10 mouse cellular contexts compared by ENCODE assay signal in the genomic region with DNA sequence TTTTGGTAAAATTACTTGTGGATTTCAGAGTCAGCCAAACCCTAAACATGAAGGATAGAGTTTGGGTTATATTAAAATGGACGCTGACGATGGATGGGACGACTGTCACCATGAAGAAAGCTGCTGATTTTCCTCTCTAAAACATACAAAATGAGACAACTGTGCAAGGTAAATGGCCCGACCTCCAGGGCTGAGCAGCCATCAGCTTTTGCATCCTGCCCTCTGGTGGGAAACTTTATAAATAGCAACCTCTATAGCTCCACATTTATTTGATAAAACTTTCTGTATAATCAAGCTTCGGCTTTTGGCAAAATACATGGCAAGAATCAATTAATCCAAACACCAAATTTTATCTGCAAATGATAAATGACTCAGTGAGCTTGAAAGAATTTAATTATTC. TPM values are rescaled to one million over a fixed set of nuclear protein-coding genes. Genes with fewer than 3 reads are reported as not detected.
DNase-seq lines count a peak whose midpoint lies in the region; ATAC-seq and TF ChIP-seq lines count a peak whose summit lies in the region.
"Had no signal": no experiment of that assay in that cellular context is flagged by ENCODE, and none has a peak within 500 bp of the region (broad histone marks: within the 10 kb centered on the region; RNA-seq: fewer than 3 reads in every experiment).

No protein-coding gene starts in this region.

- H3K4me3 ChIP-seq in kidney, postnatal 0 days (replicated peaks; ENCODE audit: low read depth, low read length): no peak overlapping the region
- no peak overlapping the region for H3K4me3 ChIP-seq in kidney, embryonic 16.5 days (ENCODE audit: low read length)
- no peak overlapping the region for H3K4me3 ChIP-seq in forebrain, embryonic 15.5 days
- no peak overlapping the region for H3K4me3 ChIP-seq in neural tube, embryonic 15.5 days (replicated peaks)
- H3K4me3 ChIP-seq: embryonic facial prominence, embryonic 13.5 days; lung, embryonic 15.5 days had no signal

- ATAC-seq in kidney, postnatal 0 days (replicated peaks; ENCODE audit: low FRiP score, low read depth): no peak
- no peak for ATAC-seq in kidney, embryonic 16.5 days (ENCODE audit: low FRiP score, low TSS enrichment)
- peak; percentile 77 for ATAC-seq in activated CD4-positive, CD25-positive, alpha-beta regulatory T cell, adult 4 months
- peak; percentile 55; the same call in 1 of the 2 replicates for ATAC-seq in forebrain, embryonic 15.5 days (replicated peaks)
- ATAC-seq in neural tube, embryonic 15.5 days (ENCODE audit: low FRiP score): 0 out of 2 replicates have a peak, but pooled peaks have one; percentile 51

- TF ChIP-seq CTCF in kidney, postnatal 0 days (IDR thresholded peaks at IDR 0.05; ENCODE audit: low read depth): peak; percentile 76

- 40% methylated on average over 5 of the region's 5 CpGs for WGBS in kidney, postnatal 0 days
- WGBS in kidney, embryonic 16.5 days: 36% methylated on average over 5 of the region's 5 CpGs
- WGBS in forebrain, embryonic 15.5 days: 45% methylated on average over 5 of the region's 5 CpGs
- WGBS in neural tube, embryonic 15.5 days: 35% methylated on average over 5 of the region's 5 CpGs

- no peaks in the 10 kb centered on the region for H3K4me1 ChIP-seq in kidney, postnatal 0 days (replicated peaks; ENCODE audit: insufficient read depth, low read length)
- no peaks in the 10 kb centered on the region for H3K4me1 ChIP-seq in kidney, embryonic 16.5 days (ENCODE audit: insufficient read depth, low read length)
- 0 out of 2 replicates have a peak, but pooled peaks cover under 1% of the 10 kb centered on the region for H3K4me1 ChIP-seq in forebrain, embryonic 15.5 days
- 0 out of 2 replicates have a peak, but pooled peaks cover 4% of the 10 kb centered on the region for H3K4me1 ChIP-seq in neural tube, embryonic 15.5 days
- H3K4me1 ChIP-seq: embryonic facial prominence, embryonic 13.5 days had no signal

- no peak overlapping the region for H3K27ac ChIP-seq in kidney, postnatal 0 days
- no peak overlapping the region for H3K27ac ChIP-seq in kidney, embryonic 16.5 days (ENCODE audit: low read length)
- H3K27ac ChIP-seq in forebrain, embryonic 15.5 days (replicated peaks): no peak overlapping the region
- H3K27ac ChIP-seq in neural tube, embryonic 15.5 days (replicated peaks): no peak overlapping the region
- H3K27ac ChIP-seq: embryonic facial prominence, embryonic 13.5 days; lung, embryonic 15.5 days had no signal

- no peaks in the 10 kb centered on the region for H3K27me3 ChIP-seq in kidney, postnatal 0 days (ENCODE audit: insufficient read depth, low read length)
- H3K27me3 ChIP-seq in kidney, embryonic 16.5 days (ENCODE audit: insufficient read depth, low read length): 0 out of 2 replicates have a peak, but pooled peaks cover 3% of the 10 kb centered on the region
- no peaks in the 10 kb centered on the region for H3K27me3 ChIP-seq in forebrain, embryonic 15.5 days
- no peaks in the 10 kb centered on the region for H3K27me3 ChIP-seq in neural tube, embryonic 15.5 days (replicated peaks)
- H3K27me3 ChIP-seq: embryonic facial prominence, embryonic 13.5 days; lung, embryonic 15.5 days had no signal

- intact Hi-C loops in left cerebral cortex, postnatal 36 days (cut with DNase I): no loop called here

- no peaks in the 10 kb centered on the region for H3K36me3 ChIP-seq in kidney, postnatal 0 days (ENCODE audit: insufficient read depth, low read length)
- H3K36me3 ChIP-seq in kidney, embryonic 16.5 days (ENCODE audit: insufficient read depth, low read length): no peaks in the 10 kb centered on the region
- no peaks in the 10 kb centered on the region for H3K36me3 ChIP-seq in forebrain, embryonic 15.5 days
- no peaks in the 10 kb centered on the region for H3K36me3 ChIP-seq in neural tube, embryonic 15.5 days
- H3K36me3 ChIP-seq: embryonic facial prominence, embryonic 13.5 days; lung, embryonic 15.5 days had no signal

- H3K9me3 ChIP-seq in kidney, postnatal 0 days (replicated peaks; ENCODE audit: low read length): no peaks in the 10 kb centered on the region
- no peaks in the 10 kb centered on the region for H3K9me3 ChIP-seq in kidney, embryonic 16.5 days (ENCODE audit: low read length)
- no peaks in the 10 kb centered on the region for H3K9me3 ChIP-seq in forebrain, embryonic 15.5 days
- H3K9me3 ChIP-seq in neural tube, embryonic 15.5 days (replicated peaks): no peaks in the 10 kb centered on the region
- H3K9me3 ChIP-seq: embryonic facial prominence, embryonic 13.5 days; lung, embryonic 15.5 days had no signal

- DNase-seq in kidney, postnatal 0 days (ENCODE audit: low spot score): peak; percentile 72
- DNase-seq in CD4-positive, CD25-positive, alpha-beta regulatory T cell, adult 2 months (ENCODE audit: low read depth, low spot score): peak; percentile 64
- DNase-seq in left cerebral cortex, postnatal 36 days (ENCODE audit: low spot score in 2 of 2): no peak
- DNase-seq in right cerebral cortex, postnatal 25 days: no peak

- H3K4me2 ChIP-seq in kidney, postnatal 0 days (ENCODE audit: low read length): no peak overlapping the region
- H3K4me2 ChIP-seq in kidney, embryonic 16.5 days (replicated peaks; ENCODE audit: low read depth, low read length): no peak overlapping the region
- H3K4me2 ChIP-seq in forebrain, embryonic 15.5 days (replicated peaks): no peak overlapping the region
- H3K4me2 ChIP-seq in neural tube, embryonic 15.5 days: no peak overlapping the region
- H3K4me2 ChIP-seq: embryonic facial prominence, embryonic 13.5 days; lung, embryonic 15.5 days had no signal

- no peak overlapping the region for H3K9ac ChIP-seq in kidney, postnatal 0 days (ENCODE audit: low read depth, low read length)
- no peak overlapping the region for H3K9ac ChIP-seq in kidney, embryonic 16.5 days (replicated peaks; ENCODE audit: low read length)
- H3K9ac ChIP-seq in forebrain, embryonic 15.5 days (replicated peaks): no peak overlapping the region
- no peak overlapping the region for H3K9ac ChIP-seq in neural tube, embryonic 15.5 days (replicated peaks)
- H3K9ac ChIP-seq: embryonic facial prominence, embryonic 13.5 days; lung, embryonic 15.5 days had no signal

RNA-seq across cellular contexts. Expression of gene Slc9a9, which starts 57.7 kb away (rescaled TPM):
- polyA plus RNA-seq in kidney, postnatal 0 days (2015; fragmentation: Nextera tagmentation; extraction: Ambion mirVana): 2.6 and 2.7 TPM in 2 replicates
- 3.9 and 4.3 TPM in 2 replicates for polyA plus RNA-seq in kidney, embryonic 16.5 days (2015; fragmentation: Nextera tagmentation; extraction: Ambion mirVana)
- 10 to 100 TPM; 36.7 to 43.0 TPM for polyA plus RNA-seq in activated CD4-positive, CD25-positive, alpha-beta regulatory T cell, adult 4 months (2017; shearing (Covaris generic))
- 2.5 and 3.0 TPM in 2 replicates for polyA plus RNA-seq in forebrain, embryonic 15.5 days (2015; fragmentation: Nextera tagmentation; extraction: Ambion mirVana)
- 9.2 and 10.5 TPM in 2 replicates for polyA plus RNA-seq in neural tube, embryonic 15.5 days (2015; fragmentation: Nextera tagmentation; extraction: Ambion mirVana)
- total RNA-seq in left cerebral cortex, postnatal 36 days (2021): 10 to 100 TPM; 20.1 to 22.5 TPM

Comparison
In these comparisons a context has a peak if more than half of its experiments do, and no peak if none do; other contexts are left out.
1. ATAC-seq: peak in activated CD4-positive, CD25-positive, alpha-beta regulatory T cell, adult 4 months (single experiment), forebrain, embryonic 15.5 days (single experiment) and neural tube, embryonic 15.5 days (single experiment); none in kidney, postnatal 0 days (single experiment) and kidney, embryonic 16.5 days (single experiment).
2. DNase-seq: peak in kidney, postnatal 0 days (single experiment) and CD4-positive, CD25-positive, alpha-beta regulatory T cell, adult 2 months (single experiment); none in left cerebral cortex, postnatal 36 days (0 of 2) and right cerebral cortex, postnatal 25 days (single experiment).